Mouse (Mus musculus) CH12.LX (cell line): ENCODE data around the gene Txnip. TPM values are rescaled to one million over a fixed set of nuclear protein-coding genes. Genes with fewer than 3 reads are reported as not detected.
A peak's percentile ranks its signal among the peaks of the same experiment; 100 is the strongest.
"Not testable (repeated sequence)": the region's sequence is repeated elsewhere in the genome, so short reads cannot be mapped to it uniquely, and the experiment has no call there.

ENCODE experiments used
- DNase-seq: peaks from one replicate; pipeline ENCODE4 v3.0.0-alpha.2; 2013; ENCODE audit errors: extremely low read depth
- H3K27ac ChIP-seq: 2 replicates; pipeline ENCODE4 v1.5.1; 2012; ENCODE audit warnings: low read depth, mild to moderate bottlenecking, control low read depth, moderate library complexity; ENCODE audit not compliant: insufficient read depth
- H3K27me3 ChIP-seq: replicated peaks from 2 replicates; pipeline ENCODE3; 2012; ENCODE audit warnings: inconsistent platforms
- H3K36me3 ChIP-seq, 2 experiments: replicated peaks in 1 of 2; 2 replicates each; pipeline versions ENCODE3 to v1.6.1; 2012; ENCODE audit warnings: inconsistent platforms in 1 of 2, low read length in 1 of 2, mild to moderate bottlenecking in 1 of 2, mixed read lengths in 1 of 2, moderate library complexity in 1 of 2; ENCODE audit not compliant: control insufficient read depth in 1 of 2, insufficient read depth in 1 of 2
- H3K4me1 ChIP-seq, 2 experiments: 2 replicates each; pipeline ENCODE4 v1.6.1; 2012; ENCODE audit warnings: inconsistent platforms in 1 of 2, moderate library complexity in 1 of 2; ENCODE audit not compliant: insufficient read depth in 2 of 2, control insufficient read depth in 1 of 2
- H3K4me2 ChIP-seq: 2 replicates; pipeline ENCODE4 v1.6.1; 2012; ENCODE audit warnings: low read depth, mild to moderate bottlenecking, control low read depth; ENCODE audit not compliant: poor library complexity, insufficient read depth, severe bottlenecking
- H3K4me3 ChIP-seq, 3 experiments: fragments of 150-350 bp in 1 of 3; sonication (generic) in 1 of 3; replicated peaks in 1 of 3; 2 replicates each; pipeline versions ENCODE3 to v1.5.1; 2011 to 2012; ENCODE audit warnings: low read depth in 2 of 3, low read length in 2 of 3, mild to moderate bottlenecking in 2 of 3, moderate library complexity in 2 of 3, control low read depth in 1 of 3, improper control_type of control experiment in 1 of 3, inconsistent platforms in 1 of 3, mixed read lengths in 1 of 3; ENCODE audit not compliant: poor library complexity in 1 of 3
- H3K79me2 ChIP-seq: replicated peaks from 2 replicates; pipeline ENCODE4 v1.6.1; 2012; ENCODE audit warnings: mild to moderate bottlenecking, moderate library complexity; ENCODE audit not compliant: control insufficient read depth, poor library complexity, insufficient read depth, severe bottlenecking; ENCODE audit errors: extremely low read depth
- H3K9ac ChIP-seq: 2 replicates; pipeline ENCODE4 v1.6.1; 2012; ENCODE audit warnings: low read depth, mild to moderate bottlenecking, control low read depth, moderate library complexity; ENCODE audit not compliant: insufficient read depth
- H3K9me3 ChIP-seq: replicated peaks from 2 replicates; pipeline ENCODE3; 2012; ENCODE audit warnings: low read length, inconsistent platforms, mixed read lengths
- BHLHE40 ChIP-seq: IDR thresholded peaks from 2 replicates; pipeline ENCODE4 v1.6.1; 2011; ENCODE audit warnings: mild to moderate bottlenecking, low read depth, low read length, improper control_type of control experiment
- CHD2 ChIP-seq: IDR thresholded peaks from 2 replicates; pipeline ENCODE4 v1.6.1; 2011; ENCODE audit warnings: low read length, improper control_type of control experiment
- CTCF ChIP-seq, 2 experiments: IDR thresholded peaks in 1 of 2; conservative IDR thresholded peaks in 1 of 2; 2 replicates each; pipeline ENCODE4 v1.5.1; 2011 to 2012; ENCODE audit warnings: low read depth in 2 of 2, low read length in 2 of 2, improper control_type of control experiment in 1 of 2, inconsistent platforms in 1 of 2, mild to moderate bottlenecking in 1 of 2, moderate library complexity in 1 of 2
- E2F4 ChIP-seq: IDR thresholded peaks from 2 replicates; pipeline ENCODE4 v1.6.1; 2011; ENCODE audit warnings: low read depth, low read length, improper control_type of control experiment; ENCODE audit not compliant: insufficient replicate concordance
- ELF1 ChIP-seq: IDR thresholded peaks from 2 replicates; pipeline ENCODE4 v1.6.1; 2014; ENCODE audit warnings: low read depth, mild to moderate bottlenecking, inconsistent platforms, low read length, improper control_type of control experiment
- ETS1 ChIP-seq: conservative IDR thresholded peaks from 2 replicates; pipeline ENCODE4 v1.6.1; 2012; ENCODE audit warnings: low read depth, mild to moderate bottlenecking, inconsistent platforms, low read length, improper control_type of control experiment, moderate library complexity
- HCFC1 ChIP-seq: IDR thresholded peaks from 2 replicates; pipeline ENCODE4 v1.6.1; 2012; ENCODE audit warnings: low read depth, mild to moderate bottlenecking, inconsistent platforms, low read length, improper control_type of control experiment
- IRF4 ChIP-seq: IDR thresholded peaks from 2 replicates; pipeline ENCODE4 v1.6.1; 2014; ENCODE audit warnings: low read depth, mild to moderate bottlenecking, inconsistent platforms, low read length, improper control_type of control experiment
- MAX ChIP-seq: IDR thresholded peaks from 2 replicates; pipeline ENCODE4 v1.6.1; 2011; ENCODE audit warnings: low read length, improper control_type of control experiment
- MAZ ChIP-seq: IDR thresholded peaks from 2 replicates; pipeline ENCODE4 v1.6.1; 2012; ENCODE audit warnings: low read depth, mild to moderate bottlenecking, inconsistent platforms, low read length, improper control_type of control experiment, moderate library complexity
- MEF2A ChIP-seq: IDR thresholded peaks from 2 replicates; pipeline ENCODE4 v1.6.1; 2014; ENCODE audit warnings: low read depth, mild to moderate bottlenecking, inconsistent platforms, low read length, improper control_type of control experiment, borderline replicate concordance
- MXI1 ChIP-seq: IDR thresholded peaks from 2 replicates; pipeline ENCODE4 v1.6.1; 2011; ENCODE audit warnings: mild to moderate bottlenecking, low read depth, low read length, improper control_type of control experiment
- MYC ChIP-seq: IDR thresholded peaks from 2 replicates; pipeline ENCODE4 v1.6.1; 2011; ENCODE audit warnings: low read depth, mild to moderate bottlenecking, improper control_type of control experiment, low read length
- NELFE ChIP-seq: IDR thresholded peaks from 2 replicates; pipeline ENCODE4 v1.6.1; 2011; ENCODE audit warnings: low read depth, low read length, improper control_type of control experiment
- NRF1 ChIP-seq: IDR thresholded peaks from 2 replicates; pipeline ENCODE4 v1.6.1; 2014; ENCODE audit warnings: low read depth, mild to moderate bottlenecking, inconsistent platforms, low read length, improper control_type of control experiment, moderate library complexity
- PAX5 ChIP-seq: IDR thresholded peaks from 2 replicates; pipeline ENCODE4 v1.6.1; 2012; ENCODE audit warnings: low read length, inconsistent platforms, mixed read lengths
- POLR2A ChIP-seq: IDR thresholded peaks from 2 replicates; pipeline ENCODE4 v1.6.1; 2011; ENCODE audit warnings: low read depth, mild to moderate bottlenecking, improper control_type of control experiment, low read length
- POLR2AphosphoS2 ChIP-seq: IDR thresholded peaks from 2 replicates; pipeline ENCODE4 v1.6.1; 2011; ENCODE audit warnings: low read depth, low read length, improper control_type of control experiment
- SIN3A ChIP-seq: IDR thresholded peaks from 2 replicates; pipeline ENCODE4 v1.6.1; 2012; ENCODE audit warnings: low read length, improper control_type of control experiment, inconsistent platforms
- SMC3 ChIP-seq: IDR thresholded peaks from 2 replicates; pipeline ENCODE4 v1.6.1; 2011; ENCODE audit warnings: low read depth, low read length, improper control_type of control experiment
- TBP ChIP-seq: conservative IDR thresholded peaks from 2 replicates; pipeline ENCODE4 v1.6.1; 2011; ENCODE audit warnings: low read depth, low read length, improper control_type of control experiment
- TCF12 ChIP-seq: IDR thresholded peaks from 2 replicates; pipeline ENCODE4 v1.6.1; 2014; ENCODE audit warnings: low read depth, mild to moderate bottlenecking, inconsistent platforms, low read length, improper control_type of control experiment
- UBTF ChIP-seq: IDR thresholded peaks from 2 replicates; pipeline ENCODE4 v1.6.1; 2012; ENCODE audit warnings: low read depth, mild to moderate bottlenecking, inconsistent platforms, low read length, improper control_type of control experiment, moderate library complexity
- USF2 ChIP-seq: conservative IDR thresholded peaks from 2 replicates; pipeline ENCODE4 v1.6.1; 2011; ENCODE audit warnings: low read depth, low read length, improper control_type of control experiment
- ZMIZ1 ChIP-seq: IDR thresholded peaks from 2 replicates; pipeline ENCODE4 v1.6.1; 2012; ENCODE audit warnings: low read depth, mild to moderate bottlenecking, inconsistent platforms, low read length, improper control_type of control experiment
- ZNF384 ChIP-seq: IDR thresholded peaks from 2 replicates; pipeline ENCODE4 v1.6.1; 2012; ENCODE audit warnings: low read depth, low read length, improper control_type of control experiment, inconsistent platforms
- dilution Hi-C: fragments of 300-500 bp; cut with MboI; formaldehyde crosslinking; loops from 2 replicates; pipeline ENCODE4 v1.14.3; 2020; ENCODE audit warnings: low sequenced_read_pairs; ENCODE audit not compliant: extremely low pct_unique_long_range_greater_than_20kb, extremely low pct_ligation_motif_present
- in situ Hi-C: fragments of 300-500 bp; cut with MboI; formaldehyde crosslinking; loops from 3 replicates; pipeline ENCODE4 v1.14.3; 2019; ENCODE audit warnings: low sequenced_read_pairs, low pct_ligation_motif_present, low pct_unique_long_range_greater_than_20kb, mixed read lengths
- polyA plus RNA-seq: library from polyadenylated mRNA; unstranded; fragments of >175 nt; gene quantifications from 2 replicates; pipeline ENCODE4 v1.2.1, GENCODE M21; 2012; ENCODE audit warnings: low read depth; ENCODE audit not compliant: insufficient read length
- total RNA-seq, 2 experiments: library from RNA; depleted of rRNA; stranded (reverse); fragments of 300-350 nt in 1 of 2; fragments of >200 nt in 1 of 2; gene quantifications; 2 replicates each; pipeline ENCODE4 v1.2.3; 2012 to 2014

Txnip gene
- total RNA-seq (2012; rRNA removed) (52.5 and 76.7 TPM in 2 replicates), total RNA-seq (2014; rRNA removed) (184 and 220 TPM in 2 replicates), polyA plus RNA-seq (39.2 and 41.8 TPM in 2 replicates)

GRCm38 (mm10) chr3:96557694-96558093, at the start of gene Txnip:
Gene Txnip, plus strand, starts transcription at chr3:96557957.
- Histone ChIP-seq H3K9me3 (no peaks in the 10 kb centered on the region), H3K27ac (peak within 1 kb of the TSS; percentile 98), H3K79me2 (peaks cover 41% of the 10 kb centered on the region), H3K36me3 (peaks cover 28 to 30% of the 10 kb centered on the region in 2 experiments), H3K4me1 (peaks cover 8 to 41% of the 10 kb centered on the region in 2 experiments), H3K4me2 (peak within 1 kb of the TSS; percentile 90), H3K27me3 (no peaks in the 10 kb centered on the region), H3K9ac (peak within 1 kb of the TSS; percentile 99), H3K4me3 (peak within 1 kb of the TSS; percentile 77 to 100 (median 78))
- peak; percentile 99 for DNase-seq
- in situ Hi-C loops = no loop called here
- dilution Hi-C loops = no loop called here
- TF ChIP-seq IRF4 (peak; percentile 80; the same call in 1 of the 2 replicates), TBP (peak; percentile 99), POLR2AphosphoS2 (peak; percentile 98), PAX5 (no peak), ETS1 (peak; percentile 93), ELF1 (peak; percentile 95), E2F4 (no peak), ZNF384 (no peak), TCF12 (peak; percentile 95), SMC3 (no peak), CTCF (conservative IDR thresholded peaks at IDR 0.05 in 1 of 2, IDR thresholded peaks at IDR 0.05 in 1 of 2; ENCODE audit: low read depth in 2 of 2, low read length in 2 of 2) (no peak), HCFC1 (peak; percentile 50), NELFE (peak; percentile 100), USF2 (peak; percentile 23; the same call in 1 of the 2 replicates), MYC (no peak), MEF2A (peak; percentile 88; the same call in 1 of the 2 replicates), SIN3A (peak; percentile 98), BHLHE40 (peak; percentile 98), MAX (peak; percentile 95), POLR2A (peak; percentile 100), MAZ (peak; percentile 71; the same call in 1 of the 2 replicates), ZMIZ1 (peak; percentile 100), NRF1 (peak; percentile 65), CHD2 (peak; percentile 95), MXI1 (peak; percentile 100), UBTF (no peak)

GRCm38 (mm10) chr3:96507966-96508365, 49.8 kb upstream of the Txnip start:
- H3K36me3 ChIP-seq, H3K9me3 ChIP-seq, H3K27ac ChIP-seq, dilution Hi-C loops, H3K4me1 ChIP-seq, H3K27me3 ChIP-seq, H3K79me2 ChIP-seq, H3K4me2 ChIP-seq, H3K9ac ChIP-seq, DNase-seq, H3K4me3 ChIP-seq: not testable (repeated sequence)
- in situ Hi-C loops = loop anchor here (10.0 kb wide), 1 partner anchor 183 kb away; no protein-coding TSS in a partner anchor
